Mouse (Mus musculus) left cerebral cortex, postnatal 10 days (tissue): ENCODE measurements around the gene Smtnl2. TPM values are rescaled to one million over a fixed set of nuclear protein-coding genes. Genes with fewer than 3 reads are reported as not detected.
"Not testable (repeated sequence)": the region's sequence is repeated elsewhere in the genome, so short reads cannot be mapped to it uniquely, and the experiment has no call there.

Experiments used
- DNase-seq, 2 experiments: peaks; one replicate each; pipeline ENCODE4 v3.0.0; 2021 to 2022; ENCODE audit warnings: low spot score in 2 of 2, mixed read lengths in 1 of 2; ENCODE audit errors: extremely low spot score in 1 of 2
- intact Hi-C: fragments of 180-260 bp; cut with DNase I; formaldehyde crosslinking; loops from one replicate; pipeline ENCODE4 v1.15.1; 2025
- total RNA-seq, 2 experiments: library from RNA; stranded (reverse); gene quantifications; 2 replicates each; pipeline ENCODE4 v1.2.3; 2021

The Smtnl2 gene
- 1 to 10 TPM; 1.7 to 1.8 TPM for total RNA-seq

DNA sequence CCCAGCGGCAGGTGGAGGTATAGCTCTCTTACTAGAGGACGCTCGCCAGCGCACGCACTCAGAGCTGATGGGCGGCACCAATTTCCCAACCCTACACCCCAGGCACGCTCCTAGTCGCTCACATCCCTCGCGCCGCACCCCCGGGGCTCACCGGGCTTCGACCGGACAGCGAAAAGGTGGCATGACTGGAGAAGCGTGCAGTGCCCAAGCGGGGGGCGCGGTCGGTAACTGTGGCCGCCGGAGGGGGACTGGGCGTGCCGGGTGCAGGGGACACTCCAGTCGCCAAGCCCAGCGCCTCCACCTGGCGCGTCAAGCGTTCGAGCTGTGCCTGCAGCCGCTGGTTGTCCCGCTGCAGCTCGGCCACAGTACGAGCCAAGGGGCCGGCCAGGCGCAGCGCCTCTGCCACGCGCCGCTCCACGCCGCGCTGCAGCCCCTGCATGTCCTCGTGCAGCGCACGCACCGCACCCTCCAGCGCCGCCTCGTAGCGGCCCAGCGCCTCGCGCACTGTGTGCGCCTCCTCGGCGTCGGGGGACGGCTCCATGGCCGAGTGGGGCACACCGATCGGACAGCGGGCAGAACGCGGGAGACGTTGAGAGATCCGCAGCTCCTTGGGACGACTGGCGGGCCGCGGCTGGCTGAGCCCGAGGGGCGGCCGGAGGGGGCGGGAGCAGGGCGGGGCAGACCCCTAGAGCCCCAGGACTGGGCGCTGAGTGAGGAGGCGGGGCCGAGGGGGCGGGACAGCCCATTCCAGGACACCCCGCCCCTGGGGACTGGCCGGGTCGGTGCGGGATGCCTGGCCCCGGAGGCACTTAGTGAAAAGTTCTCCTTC, at the start of gene Smtnl2:
TSS of gene Smtnl2 (minus strand) at position 621 of the 829 bp plus-strand sequence.
- intact Hi-C loops = no loop called here
- peak; percentile 18 to 90 for DNase-seq

DNA sequence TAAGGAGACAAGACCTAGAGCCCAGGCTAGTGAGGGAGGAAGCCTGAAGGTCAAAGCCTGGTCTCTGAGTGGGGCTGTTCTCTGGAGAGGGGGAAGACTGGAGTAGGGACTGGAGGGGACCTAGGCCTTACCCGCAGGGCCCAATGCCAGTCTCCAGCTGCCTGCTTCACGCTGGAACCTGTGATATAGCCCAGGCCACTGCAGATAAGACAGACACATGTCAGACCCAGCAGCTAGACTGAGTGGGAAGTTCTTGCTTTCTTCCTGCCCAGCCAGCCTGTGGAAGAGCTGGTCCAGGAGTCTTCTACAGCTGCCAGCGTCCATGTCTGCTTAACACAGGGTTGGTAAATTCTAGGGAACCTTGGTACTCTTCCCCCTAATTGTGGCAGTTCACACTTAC, 47.0 kb upstream of the Smtnl2 start:
- intact Hi-C loops = no loop called here
- no peak for DNase-seq

DNA sequence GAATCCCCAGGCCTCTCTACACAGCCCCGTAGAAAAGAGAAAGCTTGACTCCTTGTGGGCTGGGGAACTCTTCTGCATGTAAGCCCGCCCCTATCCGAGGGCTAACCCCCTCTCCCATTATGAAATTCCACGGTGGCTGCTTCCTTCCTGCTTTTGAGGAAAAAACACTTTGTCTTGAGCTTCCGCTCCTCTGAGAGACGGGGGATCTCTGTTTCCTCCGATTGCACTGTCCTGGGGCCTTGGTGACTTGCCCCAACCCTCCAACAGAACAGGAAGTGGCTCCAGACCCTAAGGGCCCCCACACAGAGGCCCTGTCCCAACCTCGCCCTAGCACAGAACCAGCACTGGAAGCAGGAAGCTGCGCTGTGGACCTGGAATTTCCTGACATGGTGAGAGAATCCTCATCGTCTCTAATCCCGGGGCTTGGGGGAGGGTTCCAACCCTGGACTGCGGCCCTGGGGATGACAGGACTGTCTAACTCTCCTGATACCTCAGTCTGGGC, 46.5 kb upstream of the Smtnl2 start:
- peak in 1 of 2 experiments; percentile 74 for DNase-seq
- intact Hi-C loops = no loop called here

DNA sequence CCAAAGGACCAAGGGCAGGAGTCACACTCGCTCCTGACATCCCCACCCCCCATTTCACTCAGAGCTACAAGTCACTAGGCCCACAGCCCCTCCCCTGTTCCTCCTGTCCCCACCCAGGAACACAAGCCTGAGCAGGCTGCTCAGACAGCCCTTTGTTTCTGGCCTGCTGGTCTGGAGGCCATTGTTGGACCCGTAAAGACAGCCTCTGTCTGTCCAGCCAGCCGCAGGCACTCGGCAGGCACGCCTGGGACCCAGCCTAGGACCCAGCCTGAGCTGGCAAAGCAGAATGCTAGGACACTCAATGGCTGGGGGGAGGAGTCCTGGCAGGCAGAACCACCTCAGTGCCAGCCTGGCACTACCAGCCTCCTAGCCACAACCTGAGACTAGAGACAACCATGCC, 44.2 kb upstream of the Smtnl2 start:
- peak in 1 of 2 experiments; percentile 61 for DNase-seq
- intact Hi-C loops = no loop called here

DNA sequence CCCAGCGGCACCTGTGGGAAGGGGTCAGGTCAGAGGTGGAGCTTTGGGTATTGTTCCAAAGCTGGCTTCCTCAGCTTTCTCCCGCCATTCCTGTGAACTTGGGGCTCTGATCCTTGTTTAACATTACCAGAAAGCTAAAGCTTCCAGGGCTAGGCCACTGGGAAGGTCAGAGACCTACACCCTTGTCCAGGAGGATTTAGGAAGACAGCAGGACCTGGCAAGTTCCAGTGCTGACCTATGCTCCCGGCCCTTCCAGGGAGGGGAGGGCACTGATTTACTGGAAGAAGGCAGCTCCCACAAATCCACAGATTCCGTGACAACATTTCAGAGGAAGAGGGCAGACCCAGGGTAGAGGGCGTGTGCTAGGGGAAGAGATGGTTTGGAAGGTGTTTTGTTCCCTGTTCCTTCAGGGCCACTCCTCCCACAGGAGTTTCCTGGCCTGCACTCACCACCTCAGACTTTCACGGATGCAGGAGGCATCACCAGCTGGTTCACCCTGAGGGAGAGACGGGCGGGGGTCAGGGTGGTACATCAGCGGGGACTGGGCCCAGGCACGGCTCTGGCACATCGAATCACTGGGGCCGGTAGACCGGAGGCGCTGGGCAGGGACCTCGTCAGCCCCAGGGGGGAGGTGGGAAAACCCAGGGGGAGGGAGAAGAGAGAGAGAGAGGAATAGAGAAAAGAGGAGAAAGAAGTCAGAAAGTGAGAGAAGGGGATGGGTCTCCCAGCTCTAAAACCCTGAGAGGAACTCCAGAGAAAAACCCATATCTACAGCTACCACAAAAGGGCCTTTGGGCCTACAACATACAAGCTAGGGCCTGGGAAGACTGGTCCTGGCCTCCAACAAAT, 41.8 kb upstream of the Smtnl2 start:
- no peak for DNase-seq
- intact Hi-C loops = no loop called here

DNA sequence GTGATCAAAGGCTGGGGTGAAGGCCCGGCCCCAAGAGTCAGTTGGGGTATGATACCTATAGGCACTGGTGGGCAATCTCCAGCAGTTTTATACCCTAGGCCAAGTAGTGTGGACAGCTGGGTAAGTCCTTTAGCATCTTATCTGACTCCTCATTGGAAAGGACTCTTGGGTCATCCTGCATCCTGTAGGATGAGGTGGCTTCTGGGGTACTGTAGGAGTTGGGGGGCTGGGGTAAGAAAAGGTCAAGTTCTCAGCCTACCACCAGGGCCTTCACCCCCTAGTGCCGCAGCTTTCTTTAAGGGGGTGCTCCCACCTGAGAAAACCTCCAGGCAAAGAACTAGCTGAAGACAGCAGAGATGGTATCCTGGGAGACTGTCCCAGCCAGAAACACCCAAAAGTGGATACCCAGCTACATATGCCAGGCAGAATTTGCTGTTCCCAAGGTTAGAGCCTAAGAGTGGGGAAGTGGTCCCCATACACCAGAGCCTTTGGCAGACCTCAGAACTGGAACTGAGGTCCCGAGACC, 40.7 kb upstream of the Smtnl2 start:
- intact Hi-C loops = no loop called here
- DNase-seq = no peak

DNA sequence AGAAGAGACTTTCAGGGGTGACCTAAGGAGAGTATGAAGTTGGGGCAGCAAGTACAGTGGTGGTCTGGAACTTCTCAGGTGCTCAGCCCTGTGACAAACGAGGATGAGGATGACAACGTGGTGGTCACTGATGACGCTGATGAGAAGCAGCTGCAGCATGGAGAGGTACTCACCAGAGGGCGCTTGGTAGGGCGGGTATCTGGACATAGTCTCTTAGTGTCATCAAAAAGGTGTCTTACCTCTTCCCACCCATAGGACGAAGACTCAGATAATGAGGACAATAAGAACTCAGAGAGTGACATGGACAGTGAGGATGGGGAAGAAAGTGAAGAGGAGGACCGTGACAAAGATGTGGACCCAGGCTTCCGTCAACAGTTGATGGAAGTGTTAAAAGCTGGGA, 36.0 kb upstream of the Smtnl2 start:
- intact Hi-C loops = loop anchor here (5.0 kb wide), 1 partner anchor 115 kb away; no protein-coding TSS in a partner anchor
- DNase-seq = peak in 1 of 2 experiments; percentile 40

DNA sequence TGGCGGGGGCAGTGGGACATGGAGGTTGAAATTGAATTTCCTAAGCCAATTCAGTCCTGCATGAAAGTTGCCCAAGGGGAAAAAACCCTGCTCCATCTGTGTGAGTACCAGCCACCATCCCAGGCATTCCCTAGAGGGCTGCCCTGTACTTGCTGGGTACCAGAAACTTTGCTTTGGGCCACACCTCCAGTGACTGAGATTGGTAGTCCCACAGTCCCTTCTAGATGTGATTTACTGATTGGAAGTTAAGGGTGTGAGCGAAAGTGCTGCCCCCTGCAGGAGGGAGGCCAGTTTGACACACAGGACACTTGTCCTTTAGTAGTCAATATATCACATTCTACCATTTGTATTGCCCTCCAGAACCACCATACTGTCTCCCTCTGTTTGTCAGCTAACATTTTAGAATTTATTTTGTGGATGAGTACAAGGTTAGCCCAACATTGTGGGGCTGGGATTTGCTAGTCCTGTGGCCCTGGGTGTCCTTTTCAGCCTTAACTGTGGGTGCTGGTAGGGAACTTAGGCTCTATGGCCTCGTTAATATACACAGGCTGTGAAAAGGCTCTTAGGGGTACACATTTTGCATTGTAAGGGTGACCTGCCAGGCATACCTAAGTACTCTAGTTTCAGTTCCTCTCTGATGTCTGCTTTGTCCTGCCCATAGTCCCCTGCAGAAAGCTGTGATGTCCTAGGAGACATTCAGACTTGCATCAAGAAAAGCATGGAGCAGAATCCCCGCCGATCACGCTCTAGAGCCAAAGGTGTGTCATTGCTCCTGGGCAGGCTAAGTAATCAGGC, 35.0 kb upstream of the Smtnl2 start:
- DNase-seq = peak in 1 of 2 experiments; percentile 59
- intact Hi-C loops = loop anchor here (5.0 kb wide), 1 partner anchor 116 kb away; no protein-coding TSS in a partner anchor

DNA sequence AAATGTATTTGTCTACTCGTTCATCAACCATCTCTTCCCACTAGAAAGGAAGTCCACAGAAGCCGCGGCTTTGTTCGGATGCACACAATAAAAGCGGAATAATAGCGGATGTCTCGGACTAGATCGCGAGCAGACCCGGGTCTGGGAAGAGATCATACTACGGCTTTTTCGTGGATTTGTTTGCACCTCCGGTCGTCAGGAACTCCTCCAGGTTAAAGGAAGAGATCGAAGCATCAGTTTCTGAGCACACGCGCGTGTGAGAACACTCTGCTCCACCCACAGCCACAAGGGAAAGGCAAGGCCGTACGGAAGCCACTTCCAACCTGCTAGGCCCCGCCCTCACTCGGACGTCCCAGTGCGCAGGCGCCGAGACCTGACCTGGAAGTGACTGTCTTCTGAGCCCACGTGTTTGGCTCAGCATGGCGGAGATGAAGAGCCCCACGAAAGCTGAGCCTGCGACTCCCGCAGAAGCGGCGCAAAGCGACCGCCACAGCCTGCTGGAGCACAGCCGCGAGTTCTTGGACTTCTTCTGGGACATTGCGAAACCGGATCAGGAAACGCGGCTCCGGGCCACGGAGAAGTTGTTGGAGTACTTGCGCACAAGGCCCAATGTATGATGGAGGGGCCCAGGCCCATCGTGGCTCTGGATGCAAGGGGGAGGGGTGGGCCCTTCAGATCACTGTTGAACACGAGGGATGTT, 29.6 kb upstream of the Smtnl2 start, which contains the start of gene Mybbp1a:
TSS of gene Mybbp1a (plus strand) at position 391 of the 700 bp plus-strand sequence.
- intact Hi-C loops = no loop called here
- DNase-seq = peak; percentile 98

DNA sequence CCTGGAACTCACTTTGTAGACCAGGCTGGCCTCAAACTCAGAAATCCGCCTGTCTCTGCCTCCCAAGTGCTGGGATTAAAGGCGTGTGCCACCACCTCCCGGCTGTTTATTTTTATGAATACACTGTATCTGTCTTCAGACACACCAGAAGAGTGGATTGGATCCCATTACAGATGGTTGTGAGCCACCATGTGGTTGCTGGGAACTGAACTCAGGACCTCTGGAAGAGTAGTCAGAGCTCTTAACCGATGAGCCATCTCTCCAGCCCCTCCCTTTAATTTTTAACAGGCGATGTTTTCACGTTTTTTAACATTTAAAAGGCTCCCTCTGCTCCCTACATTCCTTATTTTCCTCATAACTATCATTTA, 29.1 kb upstream of the Smtnl2 start:
- intact Hi-C loops, DNase-seq: not testable (repeated sequence)

DNA sequence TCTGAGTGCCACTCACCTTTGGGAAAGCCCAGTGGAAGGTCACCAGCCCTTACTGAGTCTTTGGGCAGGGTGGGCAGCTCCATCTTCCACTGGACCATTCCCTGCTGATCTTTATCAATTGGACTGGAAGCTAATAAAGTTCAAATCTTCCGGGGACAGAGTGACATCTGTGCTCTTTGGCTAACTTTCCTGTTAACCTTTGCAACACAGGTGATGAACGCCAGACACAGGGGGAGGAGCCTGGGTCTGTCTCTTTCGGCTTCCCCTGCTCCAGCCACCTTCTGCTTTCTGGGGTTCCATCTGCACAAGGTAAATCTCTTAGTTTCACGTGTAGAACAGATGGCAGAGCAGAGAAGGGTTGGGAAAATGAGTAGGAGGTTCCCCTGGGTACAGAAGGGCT, 26.9 kb upstream of the Smtnl2 start:
- intact Hi-C loops = no loop called here
- DNase-seq = peak in 1 of 2 experiments; percentile 18

DNA sequence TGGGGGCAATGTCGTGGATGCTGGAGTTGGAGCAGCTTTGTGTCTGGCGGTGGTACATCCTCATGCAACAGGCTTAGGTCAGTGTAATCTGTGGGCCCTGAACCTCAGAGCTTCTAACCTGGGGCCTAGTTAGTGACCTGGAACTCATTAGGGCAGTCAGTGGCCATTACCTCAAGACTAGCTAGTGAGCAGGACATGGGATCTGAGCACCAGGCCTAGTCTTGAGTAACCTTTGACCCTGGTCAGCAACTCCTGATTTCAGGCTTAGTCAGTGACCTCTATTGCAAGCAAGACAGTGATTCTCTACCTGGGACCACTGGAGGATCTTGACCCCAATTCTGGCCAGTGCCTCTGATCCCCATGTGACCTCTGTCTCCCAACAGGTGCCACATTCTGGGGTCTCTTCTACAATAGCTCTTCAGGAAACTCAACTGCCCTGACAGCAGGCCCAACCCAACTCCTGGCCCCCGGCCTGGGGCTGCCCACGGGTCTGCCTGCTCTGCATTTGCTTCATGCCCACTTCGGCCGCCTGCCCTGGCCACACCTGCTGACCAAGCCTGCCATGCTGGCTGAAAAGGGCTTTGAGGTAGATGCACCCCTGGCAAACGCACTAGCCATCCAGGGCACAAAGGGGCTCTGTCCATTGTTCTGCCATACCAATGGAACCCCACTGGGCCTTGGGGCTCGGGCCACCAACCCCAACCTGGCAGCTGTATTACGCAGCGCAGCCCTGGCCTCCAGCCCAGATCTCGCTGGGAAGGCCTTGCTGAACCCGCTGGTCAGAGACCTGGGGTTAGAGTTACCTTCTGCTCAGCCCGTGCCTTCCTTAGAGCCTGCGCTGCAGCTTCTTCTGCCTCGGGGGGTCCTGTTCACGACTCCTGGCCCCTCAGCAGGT, 25.5 kb upstream of the Smtnl2 start:
- peak in 1 of 2 experiments; percentile 37 for DNase-seq

DNA sequence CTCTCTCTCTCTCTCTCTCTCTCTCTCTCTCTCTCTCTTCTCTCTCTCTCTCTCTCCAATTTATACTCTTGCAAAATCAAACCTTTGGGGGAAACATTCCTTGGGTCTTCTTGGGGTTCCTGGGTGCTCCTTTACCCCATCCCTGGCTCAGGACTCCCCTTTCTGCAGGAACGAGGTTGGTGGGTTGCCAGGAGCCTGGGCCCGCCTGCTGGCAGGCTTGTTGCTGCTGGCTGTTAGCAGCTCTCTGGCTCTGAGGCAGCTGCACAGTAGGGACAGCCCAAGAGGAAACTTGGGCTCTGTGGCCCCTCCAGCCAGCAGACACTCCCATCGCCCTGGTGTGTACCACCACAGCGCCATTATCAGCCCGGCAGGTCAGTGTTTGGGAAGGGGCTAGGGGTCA, 24.8 kb upstream of the Smtnl2 start:
- intact Hi-C loops = no loop called here
- DNase-seq = peak in 1 of 2 experiments; percentile 77

More for the DNA sequence above, 25.5 kb upstream of the Smtnl2 start:
- intact Hi-C loops = no loop called here

DNA sequence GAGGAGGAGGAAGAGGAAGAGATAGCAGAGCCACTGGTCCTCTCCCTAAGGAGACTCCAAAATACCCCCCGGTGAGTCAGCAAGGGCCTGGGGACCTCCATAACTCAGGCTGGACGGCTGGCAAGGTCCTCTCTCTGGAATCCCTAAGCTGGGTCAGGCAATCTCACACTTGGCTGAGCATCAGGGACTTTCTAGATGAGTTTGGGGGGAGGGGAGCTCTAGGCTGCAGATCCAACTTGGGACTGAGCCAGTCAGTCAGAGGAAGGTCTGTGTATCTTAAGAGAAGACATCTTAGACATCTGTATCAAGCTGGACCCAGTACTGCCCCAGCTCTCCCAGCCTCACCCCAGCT, 24.2 kb upstream of the Smtnl2 start:
- DNase-seq = peak in 1 of 2 experiments; percentile 33
- intact Hi-C loops = no loop called here

DNA sequence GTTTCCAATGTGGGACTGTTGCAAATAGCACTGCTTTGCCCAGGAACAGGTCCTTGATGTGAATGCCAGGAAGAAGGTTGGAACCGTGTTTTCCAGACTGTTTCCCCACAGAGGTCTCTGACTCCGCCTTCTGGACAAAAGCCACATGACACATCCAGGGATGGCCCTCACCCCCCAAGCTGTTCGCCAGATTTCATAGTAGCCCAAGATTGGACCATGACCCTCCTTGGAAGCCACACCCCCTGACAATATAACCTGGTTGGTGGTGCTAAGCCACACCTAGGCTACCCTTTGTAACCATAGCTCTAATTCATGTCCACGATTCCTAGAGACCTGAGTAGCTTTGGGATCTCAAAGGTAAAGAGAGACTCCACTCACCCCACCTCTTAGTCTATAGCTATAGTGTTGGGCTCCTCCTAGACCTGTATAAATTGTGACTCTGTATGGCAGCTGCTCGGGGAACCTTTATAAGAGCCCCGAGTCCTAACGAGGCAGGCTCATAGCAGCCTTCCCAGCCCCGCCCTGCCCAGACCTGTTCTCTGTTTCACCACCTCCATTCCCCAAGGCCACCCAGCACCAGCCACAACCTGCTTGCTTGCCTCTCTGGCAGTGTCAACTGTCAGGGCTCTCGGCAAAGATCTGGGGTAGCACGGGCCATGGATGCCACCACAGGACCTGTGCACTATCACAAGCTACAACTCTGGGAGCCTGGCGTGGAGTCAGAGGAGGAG, 23.6 kb upstream of the Smtnl2 start, which contains the start of gene Ggt6:
TSS of gene Ggt6 (plus strand) at position 564 of the 731 bp plus-strand sequence.
- intact Hi-C loops = no loop called here
- peak in 1 of 2 experiments; percentile 35 for DNase-seq
